Mouse (Mus musculus) CH12F3 (cell line): Measurements from ENCODE around the gene Slc6a6.

ENCODE experiments used
- in situ Hi-C: fragments of 300-500 bp; cut with MboI; formaldehyde crosslinking; loops from 2 replicates; pipeline ENCODE4 v1.14.3; 2020; ENCODE audit warnings: low sequenced_read_pairs

Slc6a6 gene

DNA sequence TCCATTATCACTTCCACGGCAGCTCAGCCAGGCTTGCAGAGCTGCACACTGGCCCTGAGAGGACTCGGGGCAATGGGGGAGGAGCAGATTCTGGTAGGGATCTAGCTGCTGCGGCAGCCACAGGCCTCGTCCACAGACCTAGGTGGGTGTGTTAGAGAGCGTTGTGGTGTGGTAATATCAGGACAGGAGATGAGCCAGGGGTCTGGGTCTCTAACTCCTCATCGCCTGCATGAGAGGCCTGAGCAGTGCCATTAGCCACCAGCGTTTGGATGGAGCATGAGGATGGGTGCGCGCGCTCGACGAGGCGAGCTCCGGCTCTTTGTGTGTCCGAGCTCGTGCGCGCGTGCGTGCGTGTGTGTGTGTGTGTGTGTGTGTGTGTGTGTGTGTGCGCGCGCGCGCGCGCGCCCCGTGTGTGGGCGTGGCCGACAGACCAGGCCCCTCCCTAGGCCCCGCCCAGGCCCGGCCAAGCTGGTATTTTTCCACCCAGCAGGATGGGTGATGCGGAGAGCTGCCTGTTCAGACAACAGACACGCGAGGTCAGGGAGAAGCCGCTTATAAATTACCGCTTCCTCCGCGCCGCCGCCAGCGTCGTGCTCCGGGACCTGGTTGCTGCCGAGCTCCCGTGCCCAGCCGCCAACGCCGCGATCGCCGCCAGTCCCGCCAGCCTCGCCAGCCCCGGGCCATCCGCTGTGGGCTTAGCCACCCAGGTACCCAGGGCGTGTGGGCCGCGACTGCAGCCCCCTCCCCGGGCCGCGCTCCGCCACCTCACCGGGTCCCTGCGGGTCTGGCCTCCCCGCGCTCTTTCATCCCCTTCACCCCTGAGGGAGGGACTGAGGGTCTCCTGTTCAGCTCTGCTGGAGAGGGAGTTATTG lies at the start of gene Slc6a6:
Gene Slc6a6, plus strand, starts transcription at position 452 of the 872 bp plus-strand sequence.
- in situ Hi-C loops: no loop called here

GRCm38 (mm10) chr6:91634417-91634816 lies 49.4 kb upstream of the Slc6a6 start:
- in situ Hi-C loops: no loop called here

DNA sequence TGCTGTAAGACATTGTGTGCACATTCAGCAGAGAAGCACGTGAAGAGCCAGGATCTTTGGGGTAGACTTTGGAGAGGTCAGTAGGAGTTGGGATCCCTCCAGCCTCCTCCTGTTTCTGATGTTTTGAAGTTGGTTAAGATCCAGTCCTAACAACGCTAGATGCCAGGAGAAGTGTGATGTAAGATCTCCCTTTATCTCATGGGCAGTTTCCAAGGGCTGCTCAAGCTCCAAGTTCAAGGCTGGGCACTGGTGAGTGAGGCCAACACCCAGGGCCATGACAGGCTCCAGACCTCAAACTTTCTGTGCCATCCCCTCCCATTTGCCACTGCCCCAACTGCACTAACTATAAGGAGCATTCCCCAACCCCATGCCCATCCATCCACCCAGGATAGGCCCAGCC lies 49.0 kb upstream of the Slc6a6 start:
- in situ Hi-C loops: no loop called here

GRCm38 (mm10) chr6:91638204-91638995 lies 45.5 kb upstream of the Slc6a6 start:
- in situ Hi-C loops: no loop called here

DNA sequence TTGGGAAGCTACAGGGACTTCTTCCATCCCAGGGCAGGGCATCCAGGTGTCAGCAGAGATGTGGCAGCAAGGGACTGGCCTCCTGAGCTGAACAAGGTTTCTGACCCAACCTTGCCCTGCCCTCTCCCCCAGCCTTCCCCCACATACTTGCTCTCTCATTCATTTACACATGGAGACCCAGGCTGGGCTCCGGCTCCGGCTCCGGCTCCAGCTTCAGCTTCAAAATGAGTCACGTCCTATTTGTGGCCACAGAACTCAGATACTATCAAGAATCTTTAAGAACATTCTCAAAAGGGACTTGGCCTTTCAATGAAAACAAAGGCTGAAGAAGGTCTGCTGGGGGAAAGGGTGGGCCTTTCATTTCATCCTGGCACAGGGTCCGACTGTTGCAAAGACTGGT lies 40.8 kb upstream of the Slc6a6 start:
- in situ Hi-C loops: no loop called here

- in situ Hi-C loops: no loop called here
Measured at GRCm38 (mm10) chr6:91643416-91643921, 40.4 kb upstream of the Slc6a6 start.

DNA sequence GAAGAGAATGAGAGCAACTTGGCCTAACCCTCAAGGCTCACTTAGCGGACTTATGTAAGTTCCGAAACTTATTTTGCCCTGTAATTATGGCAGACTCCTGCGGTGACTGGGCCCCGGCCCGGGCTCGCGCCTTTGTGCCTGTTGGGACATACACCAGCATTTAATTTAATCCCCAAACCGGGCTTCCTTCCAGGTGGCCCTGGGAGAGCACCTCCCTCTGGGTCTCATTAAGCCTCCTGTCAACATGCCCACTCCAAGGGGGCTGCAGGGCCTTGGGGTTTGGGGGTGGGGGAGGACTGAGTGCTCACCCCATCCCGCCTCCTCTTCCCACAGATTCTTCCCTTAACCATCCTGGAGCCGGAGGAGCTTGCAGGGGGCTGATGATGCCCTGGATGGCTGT lies 37.8 kb upstream of the Slc6a6 start:
- in situ Hi-C loops: no loop called here

DNA sequence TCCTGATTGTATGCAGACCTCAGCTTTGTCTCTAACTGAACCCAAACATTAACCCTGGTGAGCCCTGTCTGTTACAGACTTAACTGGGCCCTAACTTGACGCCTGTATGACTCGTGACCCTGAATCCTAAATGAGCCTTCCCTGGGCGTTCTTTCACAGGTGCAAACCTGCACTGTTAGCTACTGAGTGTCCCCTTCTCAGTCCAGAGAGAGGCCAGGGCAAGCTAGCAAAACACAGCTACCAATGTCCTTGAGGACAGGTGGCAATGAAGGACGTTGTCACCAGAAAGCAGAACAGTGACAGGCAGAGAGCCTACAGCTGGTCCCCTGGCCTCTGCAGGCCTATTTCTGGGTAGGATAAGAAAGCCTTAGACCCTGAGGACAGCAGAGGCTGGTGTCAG lies 37.0 kb upstream of the Slc6a6 start:
- in situ Hi-C loops: no loop called here

GRCm38 (mm10) chr6:91647385-91647791 lies 36.5 kb upstream of the Slc6a6 start:
- in situ Hi-C loops: no loop called here

DNA sequence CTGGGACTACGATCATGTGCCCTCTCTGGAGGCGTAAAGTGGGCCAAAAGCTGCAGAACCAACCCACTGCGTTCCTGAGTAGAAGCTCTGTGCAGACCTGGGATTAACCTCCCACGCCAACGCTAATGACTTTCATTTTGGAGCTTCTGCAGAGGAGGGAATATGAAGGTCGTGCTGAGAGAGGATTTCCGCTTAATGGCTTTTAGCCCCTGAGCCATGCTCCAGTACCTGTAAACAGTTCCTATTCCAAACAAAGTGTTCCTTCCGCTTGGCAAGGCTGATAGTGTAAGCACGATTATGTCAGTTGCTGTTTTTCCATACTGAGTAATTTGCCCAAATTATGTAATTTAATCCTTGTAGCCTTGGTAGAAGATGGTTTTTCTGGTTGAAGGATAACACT lies 33.6 kb upstream of the Slc6a6 start:
- in situ Hi-C loops: no loop called here

- in situ Hi-C loops: no loop called here
Measured at GRCm38 (mm10) chr6:91652296-91652695, 31.6 kb upstream of the Slc6a6 start.

GRCm38 (mm10) chr6:91655244-91655643 lies 28.6 kb upstream of the Slc6a6 start:
- in situ Hi-C loops: no loop called here

GRCm38 (mm10) chr6:91655874-91656433 lies 27.9 kb upstream of the Slc6a6 start:
- in situ Hi-C loops: no loop called here

DNA sequence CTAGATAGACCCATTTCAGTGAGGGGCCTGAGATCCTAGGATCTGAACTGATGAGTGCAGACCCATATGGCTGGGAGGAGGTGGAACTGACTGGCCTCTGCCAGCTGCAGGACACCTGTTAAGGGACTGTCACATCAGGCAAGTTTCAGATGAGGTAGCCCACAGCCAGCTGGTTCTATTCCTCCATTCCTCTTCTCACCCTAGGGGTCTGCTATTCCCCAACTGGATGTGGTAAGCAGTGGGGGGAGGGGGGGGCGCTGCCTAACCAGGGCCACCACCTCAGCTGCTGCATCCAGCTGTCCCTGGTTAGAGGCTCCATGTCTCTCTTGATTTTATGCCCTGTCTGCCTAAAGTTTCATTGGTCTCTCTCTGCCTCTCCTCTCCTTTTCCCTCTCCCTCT lies 25.6 kb upstream of the Slc6a6 start:
- in situ Hi-C loops: no loop called here

- in situ Hi-C loops: no loop called here
Measured at GRCm38 (mm10) chr6:91659841-91660509, 23.9 kb upstream of the Slc6a6 start.

DNA sequence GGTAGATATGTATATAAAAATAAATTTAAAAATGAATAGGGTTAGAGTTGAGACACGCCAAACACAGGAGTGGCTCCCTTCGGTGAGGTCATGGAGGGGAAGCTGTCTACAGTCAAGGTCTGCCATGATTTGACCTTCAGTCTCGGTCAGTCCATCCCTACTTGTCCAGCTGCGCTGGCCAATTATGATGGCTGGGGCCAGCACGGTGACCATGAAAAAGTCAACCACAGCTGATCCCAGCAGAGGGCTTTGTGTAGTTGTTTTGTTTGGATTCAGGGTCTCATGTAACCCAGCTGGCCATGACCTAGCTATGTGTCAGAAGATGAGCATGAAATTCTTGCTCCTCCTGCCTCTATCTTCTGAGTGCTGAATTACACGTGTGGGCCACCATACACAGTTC lies 21.6 kb upstream of the Slc6a6 start:
- in situ Hi-C loops: no loop called here

DNA sequence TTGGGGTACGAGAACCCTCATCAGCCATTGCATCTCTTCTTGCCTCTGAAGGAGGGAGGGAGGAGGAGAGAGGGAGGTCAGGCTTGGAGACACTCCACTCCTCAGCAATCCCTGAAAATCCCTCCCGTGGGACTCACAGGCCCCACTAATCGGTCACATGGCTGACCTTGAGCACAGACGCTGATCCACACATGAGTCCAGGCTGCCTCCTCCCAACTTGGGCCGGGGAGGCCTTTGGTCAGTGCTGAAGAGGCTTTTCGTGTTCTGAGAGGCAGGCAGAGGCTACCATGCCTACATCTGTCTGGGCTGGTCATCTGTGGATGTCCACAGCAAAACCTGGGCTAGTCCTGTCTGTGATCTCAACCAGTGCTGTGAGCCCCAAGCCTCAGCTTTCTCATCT lies 20.2 kb upstream of the Slc6a6 start:
- in situ Hi-C loops: no loop called here

GRCm38 (mm10) chr6:91665267-91665666 lies 18.6 kb upstream of the Slc6a6 start:
- in situ Hi-C loops: no loop called here

DNA sequence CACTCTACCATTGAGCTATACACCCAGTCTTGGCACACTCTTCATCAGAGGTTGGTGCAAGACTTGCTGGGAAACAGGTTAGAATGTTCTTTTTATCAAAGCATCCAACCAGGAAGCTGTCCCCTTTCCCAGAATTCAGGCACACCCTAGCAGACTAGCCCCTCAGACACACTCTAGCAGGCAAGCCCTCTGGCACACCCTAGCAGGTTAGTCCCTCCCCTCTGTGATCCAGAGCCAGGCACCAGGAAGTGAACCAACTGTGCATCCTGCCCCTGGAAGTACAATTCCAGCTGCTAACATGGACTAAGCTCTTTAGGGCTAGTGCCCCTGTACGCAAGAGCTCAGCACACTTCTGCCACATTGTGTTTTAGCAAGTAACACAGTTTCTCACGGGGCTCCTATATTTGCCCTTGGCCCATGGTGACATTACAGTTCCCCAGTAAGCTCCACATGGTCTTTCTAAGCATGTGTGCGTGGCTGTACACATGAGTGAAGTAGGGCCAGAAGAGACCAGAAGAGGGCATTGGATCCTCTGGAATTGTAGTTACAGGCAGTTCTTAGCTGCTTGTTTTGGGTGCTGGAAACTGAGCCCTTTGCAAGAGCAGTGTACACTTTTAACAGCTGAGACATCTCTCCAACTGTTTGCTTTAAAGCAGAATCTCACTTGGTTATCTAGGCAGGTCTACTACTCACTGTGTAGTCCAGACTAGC lies 17.7 kb upstream of the Slc6a6 start:
- in situ Hi-C loops: no loop called here

DNA sequence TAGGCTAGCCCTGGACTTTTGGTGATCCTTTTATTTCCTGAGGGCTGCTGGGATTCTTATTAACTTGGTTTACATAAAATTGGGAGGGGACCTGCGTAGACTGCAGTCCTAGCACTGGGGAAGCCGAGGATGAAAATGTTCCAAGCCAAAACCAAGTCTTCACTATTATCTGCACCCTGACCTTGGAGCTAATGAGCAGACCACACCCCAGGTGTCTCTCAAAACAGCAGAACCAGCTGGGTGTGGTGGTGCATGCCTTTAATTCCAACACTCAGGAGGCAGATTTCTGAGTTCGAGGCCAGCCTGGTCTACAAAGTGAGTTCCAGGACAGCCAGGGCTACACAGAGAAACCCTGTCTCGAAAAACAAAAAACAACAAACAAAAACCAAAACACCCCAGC lies 16.7 kb upstream of the Slc6a6 start:
- in situ Hi-C loops: no loop called here
